Mouse (Mus musculus): ENCODE data around the gene Hic2. TPM values are rescaled to one million over a fixed set of nuclear protein-coding genes. Genes with fewer than 3 reads are reported as not detected.

The Hic2 gene
- polyA plus RNA-seq (2016; fragmentation: Nextera tagmentation; extraction: Ambion mirVana), result 14.7 and 16.5 TPM in 2 replicates

DNA sequence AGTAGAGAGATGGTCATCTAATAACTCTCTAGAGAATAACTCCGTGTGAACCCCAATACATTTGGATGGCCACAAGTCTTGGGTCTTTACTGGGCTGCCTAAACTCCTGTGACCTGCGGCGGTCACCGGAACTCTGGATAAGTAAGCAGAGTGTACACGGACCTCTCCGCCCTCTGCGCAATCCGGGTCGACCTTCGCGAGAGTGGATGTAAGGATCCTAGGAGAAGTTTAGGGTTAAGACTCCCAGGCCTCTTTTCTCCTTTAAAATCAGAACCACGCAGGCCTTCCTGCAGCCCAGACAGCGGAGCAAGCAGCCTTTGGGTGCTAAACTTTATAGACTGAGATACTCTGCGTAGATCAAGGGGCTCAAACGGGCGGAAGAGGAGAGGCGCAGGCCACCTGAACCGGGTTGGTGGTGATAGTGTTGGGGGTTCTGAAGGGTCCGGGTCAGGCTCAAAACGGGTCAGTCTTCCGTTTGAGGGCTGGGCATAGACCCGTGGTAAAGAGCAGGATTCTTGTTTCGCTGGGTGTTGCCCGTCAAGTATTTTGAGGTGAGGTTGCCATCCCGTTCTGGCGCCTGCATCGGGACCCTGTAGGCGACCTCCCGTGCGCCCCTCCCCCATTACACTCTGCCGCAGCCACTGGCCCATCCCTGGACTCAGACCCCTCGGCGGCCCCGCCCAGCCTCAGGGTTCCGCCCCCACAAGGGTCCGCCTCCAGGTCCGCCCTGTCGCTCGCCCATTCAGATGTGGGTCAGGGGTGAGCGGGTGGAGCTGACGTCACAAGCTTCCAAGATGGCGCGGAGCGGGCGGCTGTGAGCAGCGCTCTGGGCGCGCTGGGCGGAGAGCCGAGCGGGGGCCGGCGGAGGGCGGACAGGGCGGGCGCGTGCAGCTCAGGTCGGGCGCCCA, at the start of gene Hic2:
Gene Hic2 (plus strand): TSS at position 779 of the 908 bp plus-strand sequence.
- Histone ChIP-seq H3K27me3 (ENCODE audit: poor library complexity, severe bottlenecking) (peaks cover 6% of the 10 kb centered on the region; the same call in 1 of the 2 replicates), H3K27ac (peak within 1 kb of the TSS; percentile 98), H3K4me3 (peak within 1 kb of the TSS; percentile 93), H3K36me3 (replicated peaks) (no peaks in the 10 kb centered on the region), H3K4me1 (peaks cover 40% of the 10 kb centered on the region), H3K9me3 (peaks cover 11% of the 10 kb centered on the region; the same call in 1 of the 2 replicates)
- under 1% methylated on average over 59 of the region's 59 CpGs for WGBS
- peak; percentile 98 for DNase-seq (ENCODE audit: extremely low spot score, low spot score)

DNA sequence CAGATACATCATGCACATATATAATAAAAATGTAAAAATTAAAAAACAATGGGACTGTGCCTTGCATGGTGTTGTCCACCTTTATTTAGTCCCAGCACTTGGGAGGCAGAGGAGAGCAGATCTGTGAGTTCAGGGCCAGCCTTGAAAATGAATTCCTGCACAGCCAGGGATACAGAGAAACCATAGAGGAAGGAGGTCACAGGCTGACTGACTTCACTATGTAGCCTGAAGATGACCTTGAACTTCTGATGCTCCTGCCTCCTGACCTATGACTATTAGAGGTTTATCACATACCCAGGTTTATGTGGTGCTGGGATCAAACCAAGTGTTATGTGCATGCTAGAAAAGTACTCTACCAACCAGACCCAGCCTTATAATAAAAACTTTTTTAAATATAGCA, 47.9 kb upstream of the Hic2 start:
- peaks cover 66% of the 10 kb centered on the region for H3K36me3 ChIP-seq (replicated peaks)
- no peak for DNase-seq (ENCODE audit: extremely low spot score, low spot score)
- H3K27me3 ChIP-seq (ENCODE audit: poor library complexity, severe bottlenecking), result no peaks in the 10 kb centered on the region

DNA sequence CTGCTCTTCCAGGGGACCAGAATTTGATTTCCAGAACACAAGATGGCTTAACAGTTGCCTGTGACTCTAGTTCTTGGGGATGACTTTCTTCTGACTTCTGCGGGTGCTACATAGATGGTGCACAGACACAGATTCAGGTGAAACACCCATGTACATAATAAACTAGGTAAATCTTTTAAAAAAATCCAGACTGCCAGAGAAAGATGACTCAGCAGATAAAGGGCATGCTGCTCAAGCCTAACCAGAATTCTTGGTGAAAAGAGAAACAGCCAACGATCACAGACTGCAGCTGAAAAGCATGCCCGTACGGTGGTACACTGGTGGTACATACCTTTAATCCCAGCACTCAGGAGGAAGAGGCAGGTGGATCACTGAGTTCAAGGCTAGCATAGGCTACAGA, 39.5 kb upstream of the Hic2 start:
- H3K4me1 ChIP-seq, result no peaks in the 10 kb centered on the region
- 97% methylated on average over 4 of the region's 4 CpGs for WGBS
- H3K27me3 ChIP-seq (ENCODE audit: poor library complexity, severe bottlenecking), result no peaks in the 10 kb centered on the region
- no peak for DNase-seq (ENCODE audit: extremely low spot score, low spot score)
- no peak overlapping the region for H3K27ac ChIP-seq
- H3K36me3 ChIP-seq (replicated peaks), result peaks cover 81% of the 10 kb centered on the region
- no peak overlapping the region for H3K4me3 ChIP-seq
- H3K9me3 ChIP-seq, result peaks cover 4% of the 10 kb centered on the region; the same call in 1 of the 2 replicates

More for the DNA sequence above, 47.9 kb upstream of the Hic2 start:
- Histone ChIP-seq H3K4me3 (no peak overlapping the region), H3K9me3 (peaks cover 10% of the 10 kb centered on the region; the same call in 1 of the 2 replicates), H3K27ac (no peak overlapping the region), H3K4me1 (no peaks in the 10 kb centered on the region)

DNA sequence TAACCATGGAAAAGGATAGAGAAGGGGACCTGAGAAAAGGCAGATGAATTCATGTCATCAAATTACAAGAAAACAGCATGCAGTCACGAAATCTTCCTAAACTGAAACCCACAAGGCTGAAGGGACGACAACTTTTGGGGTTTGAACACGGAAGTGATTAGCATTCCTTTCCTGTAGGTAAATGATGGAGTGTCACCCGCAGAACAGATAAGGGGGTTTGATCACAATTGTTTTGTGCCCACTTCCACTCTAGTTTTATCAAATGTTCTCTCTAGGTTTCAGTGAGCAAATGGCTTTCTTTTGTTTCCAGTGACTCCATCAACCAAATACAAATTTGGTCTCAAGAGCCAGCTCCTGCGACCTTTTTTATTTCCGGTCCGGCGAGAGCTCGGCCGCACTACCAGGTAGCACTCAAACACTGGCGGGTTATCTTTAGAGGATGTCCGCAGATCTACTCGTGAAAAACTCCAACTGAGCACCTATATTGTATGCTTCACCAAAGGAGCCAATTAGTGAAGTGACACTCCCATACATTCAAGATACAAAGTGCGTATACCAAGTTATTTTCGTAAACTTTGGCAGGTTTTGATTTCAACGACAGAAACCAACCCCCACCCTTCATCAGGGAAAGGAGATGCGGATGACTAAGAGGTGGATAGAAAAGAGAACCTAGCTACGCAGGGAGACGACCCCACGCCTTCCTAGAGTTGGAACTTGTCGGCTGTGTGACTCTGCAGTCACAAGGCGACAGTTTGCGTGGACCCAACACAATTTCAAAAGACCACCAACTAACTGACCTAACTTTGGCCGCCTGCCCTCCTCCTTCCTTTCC, 33.0 kb upstream of the Hic2 start:
- no peak for DNase-seq (ENCODE audit: extremely low spot score, low spot score)
- Histone ChIP-seq H3K36me3 (replicated peaks) (peaks cover 30% of the 10 kb centered on the region), H3K27me3 (ENCODE audit: poor library complexity, severe bottlenecking) (no peaks in the 10 kb centered on the region), H3K9me3 (no peaks in the 10 kb centered on the region), H3K4me3 (peak overlapping the region; percentile 99), H3K27ac (peak overlapping the region; percentile 98), H3K4me1 (peaks cover 16% of the 10 kb centered on the region)
- WGBS, result 9% methylated on average over 24 of the region's 24 CpGs

DNA sequence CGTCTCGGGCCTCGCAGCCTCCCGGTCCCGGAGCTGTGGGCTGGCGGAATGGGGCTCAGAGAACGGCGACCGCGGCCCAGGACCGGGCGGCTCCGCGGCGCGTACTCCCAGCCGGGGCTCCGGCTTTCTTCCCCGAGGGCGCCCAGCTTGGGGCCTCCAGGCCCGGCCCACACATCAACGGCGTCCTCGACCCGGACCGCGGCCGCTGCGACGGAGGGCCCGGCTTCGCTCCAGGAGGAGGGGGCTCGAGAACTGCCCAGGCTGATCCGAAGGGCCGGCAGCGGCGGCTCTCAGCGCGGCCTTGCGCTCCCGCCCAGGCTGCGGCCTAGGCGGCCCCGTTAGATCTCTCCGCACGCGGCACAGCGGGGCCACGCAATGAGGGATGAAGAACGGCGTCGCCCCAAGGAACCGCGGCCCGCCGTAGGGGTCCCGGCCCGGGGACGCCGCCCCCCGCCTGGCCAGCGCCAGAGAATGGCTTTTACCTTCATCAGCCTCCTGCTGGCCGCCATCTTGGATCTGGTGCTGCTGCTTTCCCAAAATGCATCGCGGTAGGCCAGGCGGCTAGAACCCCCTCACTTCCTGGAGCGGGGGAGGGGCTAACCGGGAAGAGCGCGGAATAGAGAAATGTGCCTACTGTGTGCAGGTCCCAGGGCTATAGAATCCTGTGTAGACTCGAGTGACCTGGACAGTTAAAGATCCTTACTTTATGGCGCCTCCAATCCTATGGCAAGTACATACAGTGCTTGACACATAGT, 32.2 kb upstream of the Hic2 start:
- Histone ChIP-seq H3K4me3 (peak overlapping the region; percentile 99), H3K27ac (peak overlapping the region; percentile 98), H3K36me3 (replicated peaks) (peaks cover 23% of the 10 kb centered on the region), H3K4me1 (peaks cover 16% of the 10 kb centered on the region), H3K27me3 (ENCODE audit: poor library complexity, severe bottlenecking) (peaks cover 3% of the 10 kb centered on the region), H3K9me3 (no peaks in the 10 kb centered on the region)
- DNase-seq (ENCODE audit: extremely low spot score, low spot score), result peak; percentile 86
- WGBS, result under 1% methylated on average over 71 of the region's 72 CpGs

DNA sequence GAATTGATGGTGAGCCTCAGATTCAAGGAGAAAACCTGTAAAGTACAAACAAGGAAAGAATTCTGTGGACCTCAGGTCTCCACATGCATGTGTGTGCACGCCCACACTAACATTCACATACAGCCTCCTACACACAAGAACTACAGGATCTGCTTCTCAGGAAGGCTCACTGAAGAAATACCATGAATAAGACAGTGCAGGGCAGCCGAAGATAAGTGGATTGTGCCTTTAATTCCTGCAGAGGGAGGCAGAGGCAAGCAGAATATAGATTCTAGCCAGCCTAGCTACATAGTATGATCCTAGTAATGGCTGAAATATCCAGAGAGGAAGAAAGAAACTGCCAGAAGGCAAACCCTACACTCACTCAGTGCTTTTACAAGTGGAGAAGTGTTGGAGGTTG, 31.4 kb upstream of the Hic2 start:
- peaks cover 16% of the 10 kb centered on the region for H3K36me3 ChIP-seq (replicated peaks)
- 0 out of 2 replicates have a peak overlapping the region, but pooled peaks have one; percentile 98 for H3K27ac ChIP-seq
- no peaks in the 10 kb centered on the region for H3K9me3 ChIP-seq
- 73% methylated on average over 2 of the region's 2 CpGs for WGBS
- H3K4me1 ChIP-seq, result peaks cover 16% of the 10 kb centered on the region
- peak overlapping the region; percentile 99; the same call in 1 of the 2 replicates for H3K4me3 ChIP-seq
- peaks cover 11% of the 10 kb centered on the region for H3K27me3 ChIP-seq (ENCODE audit: poor library complexity, severe bottlenecking)
- no peak for DNase-seq (ENCODE audit: extremely low spot score, low spot score)

DNA sequence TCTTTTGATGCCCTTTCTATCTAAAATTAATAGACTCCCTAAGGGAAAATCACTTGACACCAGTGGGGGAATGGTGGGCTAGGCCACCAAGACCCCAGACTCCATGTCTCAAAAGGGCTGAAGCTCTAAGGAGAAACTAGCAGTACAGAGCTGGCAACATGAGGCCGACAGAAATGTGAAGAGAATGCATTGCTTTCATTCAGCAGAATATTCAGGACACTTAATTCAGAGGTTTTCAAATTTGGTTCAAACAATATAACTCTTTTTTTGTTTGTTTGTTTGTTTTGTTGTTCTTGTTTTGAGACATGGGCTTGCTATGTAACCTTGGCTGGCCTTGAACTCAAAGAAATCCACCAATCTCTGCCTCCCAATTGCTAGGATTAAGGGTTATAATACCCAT, 30.8 kb upstream of the Hic2 start, which contains the start of gene Ube2l3:
Gene Ube2l3 (minus strand): TSS at position 101 of the 400 bp plus-strand sequence.
- Histone ChIP-seq H3K36me3 (replicated peaks) (peaks cover 15% of the 10 kb centered on the region), H3K4me1 (peaks cover 16% of the 10 kb centered on the region), H3K9me3 (no peaks in the 10 kb centered on the region), H3K4me3 (peak within 1 kb of the TSS; percentile 99), H3K27me3 (ENCODE audit: poor library complexity, severe bottlenecking) (peaks cover 16% of the 10 kb centered on the region), H3K27ac (peak within 1 kb of the TSS; percentile 98)
- no peak for DNase-seq (ENCODE audit: extremely low spot score, low spot score)
- 93% methylated on average over 1 of the region's 1 CpGs for WGBS

DNA sequence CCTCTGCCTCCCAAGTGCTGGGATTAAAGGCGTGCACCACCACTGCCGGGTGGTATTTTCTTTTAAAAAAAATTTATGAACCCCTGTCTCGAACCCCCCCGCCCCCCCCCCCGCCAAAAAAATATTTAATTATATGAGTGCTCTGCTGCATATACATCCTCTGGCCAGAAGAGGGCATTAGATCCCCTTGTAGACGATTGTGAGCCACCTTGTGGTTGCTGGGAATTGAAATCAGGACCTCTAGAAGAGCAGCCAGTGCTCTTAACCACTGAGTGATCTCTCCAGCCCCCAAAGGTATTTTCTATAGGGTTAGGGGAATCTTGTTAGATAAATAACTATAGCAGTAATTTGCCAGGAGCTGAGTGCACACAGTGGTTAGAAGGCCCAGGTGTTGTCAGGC, 28.4 kb upstream of the Hic2 start:
- H3K4me1 ChIP-seq, result peaks cover 25% of the 10 kb centered on the region
- H3K36me3 ChIP-seq (replicated peaks), result no peaks in the 10 kb centered on the region
- H3K9me3 ChIP-seq, result no peaks in the 10 kb centered on the region
- WGBS, result 10% methylated on average over 6 of the region's 6 CpGs
- H3K4me3 ChIP-seq, result no peak overlapping the region
- no peak overlapping the region for H3K27ac ChIP-seq
- DNase-seq (ENCODE audit: extremely low spot score, low spot score), result no peak
- peaks cover 30% of the 10 kb centered on the region for H3K27me3 ChIP-seq (ENCODE audit: poor library complexity, severe bottlenecking)

DNA sequence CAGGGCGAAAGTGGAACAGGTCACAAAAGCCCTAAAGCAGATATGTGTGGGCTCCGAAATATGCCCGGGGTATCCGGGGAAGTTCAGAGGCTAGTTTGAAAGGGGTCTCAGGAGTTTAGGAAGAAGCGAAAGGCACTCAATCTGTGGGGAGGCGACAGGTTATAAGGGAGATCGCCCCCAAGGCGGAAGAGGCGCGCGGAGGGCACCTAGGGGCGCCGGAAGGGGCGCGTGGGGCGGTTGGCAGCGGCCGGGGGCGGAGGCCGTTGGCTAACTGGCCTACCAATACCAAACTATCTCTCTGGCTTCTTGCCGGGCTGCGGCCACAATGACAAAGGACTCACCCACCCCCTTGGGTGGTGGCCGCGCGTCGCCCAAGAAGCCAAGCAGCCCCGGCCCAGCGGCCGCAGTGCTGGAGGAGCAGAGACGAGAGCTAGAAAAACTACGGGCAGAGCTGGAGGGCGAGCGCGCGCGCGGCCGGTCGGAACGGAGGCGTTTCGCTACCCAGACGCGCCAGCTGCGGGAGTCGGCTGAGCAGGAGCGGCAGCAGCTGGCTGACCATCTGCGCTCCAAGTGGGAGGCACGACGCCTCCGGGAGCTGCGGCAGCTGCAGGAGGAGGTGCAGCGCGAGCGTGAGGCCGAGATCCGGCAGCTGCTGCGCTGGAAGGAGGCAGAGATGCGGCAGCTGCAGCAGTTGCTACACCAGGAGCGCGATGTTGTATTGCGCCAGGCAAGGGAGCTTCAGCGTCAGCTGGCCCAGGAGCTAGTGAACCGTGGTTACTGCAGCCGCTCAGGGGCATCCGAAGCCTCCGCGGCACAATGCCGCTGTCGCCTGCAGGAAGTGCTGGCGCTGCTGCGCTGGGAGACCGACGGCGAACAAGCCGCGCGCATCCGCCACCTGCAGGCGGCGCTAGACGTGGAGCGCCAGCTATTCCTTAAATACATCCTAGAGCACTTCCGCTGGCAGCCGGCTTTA, 24.7 kb upstream of the Hic2 start, which contains the start of gene Rimbp3:
Gene Rimbp3 (plus strand): TSS at position 215 of the 973 bp plus-strand sequence.
- Histone ChIP-seq H3K4me3 (peak within 1 kb of the TSS; percentile 64), H3K27ac (peak within 1 kb of the TSS; percentile 88), H3K9me3 (no peaks in the 10 kb centered on the region; the same call in 1 of the 2 replicates), H3K36me3 (replicated peaks) (peaks cover 7% of the 10 kb centered on the region), H3K27me3 (ENCODE audit: poor library complexity, severe bottlenecking) (peaks cover 50% of the 10 kb centered on the region), H3K4me1 (peaks cover 29% of the 10 kb centered on the region)
- WGBS, result under 1% methylated on average over 85 of the region's 85 CpGs
- DNase-seq (ENCODE audit: extremely low spot score, low spot score), result peak; percentile 88

DNA sequence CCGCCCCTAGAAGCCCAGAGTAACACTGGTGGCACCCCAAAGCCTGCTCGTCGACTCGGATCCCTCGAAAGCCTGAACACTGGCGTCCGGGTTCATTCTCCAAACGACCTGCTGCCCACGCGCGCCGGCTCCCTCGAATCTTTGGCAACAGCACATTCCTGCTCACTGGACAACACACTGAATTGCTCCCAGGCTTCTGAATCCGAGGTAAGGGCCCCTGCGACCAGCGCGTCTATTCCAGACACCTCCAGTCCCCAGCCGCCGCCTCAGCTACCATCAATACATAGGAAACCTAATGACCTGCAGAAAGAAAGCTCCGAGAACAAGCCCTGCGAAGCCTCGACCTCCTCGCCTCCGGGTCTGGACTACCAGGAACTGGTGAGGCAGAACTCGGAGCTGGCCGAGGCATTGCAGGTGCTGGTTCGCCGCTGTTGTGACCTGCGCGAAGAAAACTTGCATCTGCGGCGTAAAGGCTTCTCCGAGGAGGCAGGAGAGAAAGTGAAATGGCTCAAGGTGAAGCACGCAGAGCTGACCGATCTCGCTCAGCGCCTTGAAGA, 23.9 kb upstream of the Hic2 start:
- DNase-seq (ENCODE audit: extremely low spot score, low spot score), result no peak
- Histone ChIP-seq H3K4me1 (peaks cover 29% of the 10 kb centered on the region), H3K27me3 (ENCODE audit: poor library complexity, severe bottlenecking) (peaks cover 50% of the 10 kb centered on the region), H3K27ac (peak overlapping the region; percentile 88), H3K4me3 (peak overlapping the region; percentile 64), H3K36me3 (replicated peaks) (peaks cover 7% of the 10 kb centered on the region), H3K9me3 (no peaks in the 10 kb centered on the region; the same call in 1 of the 2 replicates)
- WGBS, result 1% methylated on average over 37 of the region's 37 CpGs

All from forebrain, embryonic 10.5 days (tissue).